Mouse (Mus musculus) midbrain, embryonic 16.5 days (tissue): ENCODE data around the gene Gm11938. TPM values are rescaled to one million over a fixed set of nuclear protein-coding genes. Genes with fewer than 3 reads are reported as not detected.
"Not testable (repeated sequence)": the region's sequence is repeated elsewhere in the genome, so short reads cannot be mapped to it uniquely, and the experiment has no call there.

Source experiments
- ATAC-seq: fragments of 200-750 bp; cut with Nextera tagmentation; 2 replicates; pipeline ENCODE4 v1.8.0; 2017; ENCODE audit warnings: moderate TSS enrichment
- H3K27ac ChIP-seq: fragments of 300-500 bp; sonication (generic); 2 replicates; pipeline ENCODE4 v1.5.1; 2014; ENCODE audit warnings: mild to moderate bottlenecking, low read length, mixed read lengths
- H3K27me3 ChIP-seq: fragments of 300-500 bp; sonication (generic); 2 replicates; pipeline ENCODE4 v1.6.1; 2014; ENCODE audit warnings: low read depth, low read length, mixed read lengths; ENCODE audit not compliant: control insufficient read depth, insufficient read depth
- H3K36me3 ChIP-seq: fragments of 300-500 bp; sonication (generic); 2 replicates; pipeline ENCODE4 v1.6.1; 2014; ENCODE audit warnings: mild to moderate bottlenecking, low read length, moderate library complexity, mixed read lengths; ENCODE audit not compliant: control insufficient read depth, insufficient read depth
- H3K4me1 ChIP-seq: fragments of 300-500 bp; sonication (generic); 2 replicates; pipeline ENCODE4 v1.6.1; 2014; ENCODE audit warnings: mild to moderate bottlenecking, low read length, mixed read lengths; ENCODE audit not compliant: control insufficient read depth, insufficient read depth
- H3K4me2 ChIP-seq: fragments of 300-500 bp; sonication (generic); 2 replicates; pipeline ENCODE4 v1.6.1; 2014; ENCODE audit warnings: mild to moderate bottlenecking, low read length, mixed read lengths
- H3K4me3 ChIP-seq: fragments of 300-500 bp; sonication (generic); 2 replicates; pipeline ENCODE4 v1.5.1; 2014; ENCODE audit warnings: low read depth, mild to moderate bottlenecking, low read length, moderate library complexity, mixed read lengths
- H3K9ac ChIP-seq: fragments of 300-500 bp; sonication (generic); 2 replicates; pipeline ENCODE4 v1.6.1; 2014; ENCODE audit warnings: low read depth, low read length, mixed read lengths
- H3K9me3 ChIP-seq: fragments of 300-500 bp; sonication (generic); replicated peaks from 2 replicates; pipeline ENCODE4 v1.6.1; 2014; ENCODE audit warnings: mild to moderate bottlenecking, low read length, mixed read lengths; ENCODE audit not compliant: control insufficient read depth, poor library complexity, severe bottlenecking
- WGBS: fragments of 180-500 bp; shearing (Covaris S2); extraction: QIAGEN DNeasy Blood & Tissue Kit; methylation state at CpG from one replicate; pipeline ENCODE4 v1.1.7; 2014; 5-methylcytosine and 5-hydroxymethylcytosine counted together
- polyA plus RNA-seq: library from polyadenylated mRNA; unstranded; fragments of >200 nt; fragmentation: Nextera tagmentation; extraction: Ambion mirVana; gene quantifications from 2 replicates; pipeline ENCODE4 v1.2.1, GENCODE M21; 2015

Gm11938 gene
- polyA plus RNA-seq, 1 experiment from 2014 or later = not detected

- no peak overlapping the region for H3K4me3 ChIP-seq
- H3K9ac ChIP-seq = no peak overlapping the region
- H3K4me2 ChIP-seq = no peak overlapping the region
- ATAC-seq = no peak
- no peak overlapping the region for H3K27ac ChIP-seq
- H3K27me3 ChIP-seq = no peaks in the 10 kb centered on the region
- H3K4me1 ChIP-seq = no peaks in the 10 kb centered on the region
- H3K9me3 ChIP-seq = no peaks in the 10 kb centered on the region
- H3K36me3 ChIP-seq = no peaks in the 10 kb centered on the region
- WGBS = 79% methylated on average over 3 of the region's 3 CpGs
These were observed 27.8 kb upstream of the Gm11938 start for GRCm38 (mm10) chr11:99630890-99631289.

GRCm38 (mm10) chr11:99628138-99628537 lies 25.0 kb upstream of the Gm11938 start, which contains the start of gene Krtap4-1:
Gene Krtap4-1, minus strand, starts transcription at chr11:99628238.
- ATAC-seq = no peak
- WGBS = 80% methylated on average over 4 of the region's 4 CpGs
- no peak within 1 kb of the TSS for H3K27ac ChIP-seq
- H3K4me1 ChIP-seq = no peaks in the 10 kb centered on the region
- H3K27me3 ChIP-seq = no peaks in the 10 kb centered on the region
- no peaks in the 10 kb centered on the region for H3K36me3 ChIP-seq
- no peak within 1 kb of the TSS for H3K9ac ChIP-seq
- no peaks in the 10 kb centered on the region for H3K9me3 ChIP-seq
- H3K4me3 ChIP-seq = no peak within 1 kb of the TSS
- no peak within 1 kb of the TSS for H3K4me2 ChIP-seq

DNA sequence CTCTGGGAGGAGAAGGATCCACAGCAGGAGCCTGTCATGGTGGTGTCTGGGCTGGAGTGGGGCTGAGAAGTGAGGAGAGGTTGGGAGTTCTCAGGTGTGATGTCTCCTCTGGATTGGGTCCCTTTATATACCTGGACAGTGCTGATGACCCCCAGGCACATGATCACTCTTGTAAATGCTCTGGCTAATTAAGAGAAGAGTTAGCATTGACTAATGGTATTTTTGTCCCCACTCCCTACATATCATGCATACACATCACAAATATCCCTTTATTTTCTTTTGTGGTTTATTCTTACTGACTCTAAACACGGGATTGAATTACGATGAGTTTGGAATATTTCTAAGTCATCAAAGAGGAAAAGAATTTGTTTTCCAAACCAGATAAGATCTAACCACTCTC lies 17.2 kb upstream of the Gm11938 start, which contains the start of gene Gm11562:
TSS of gene Gm11562 (minus strand) at position 101 of the 400 bp plus-strand sequence.
- 94% methylated on average over 2 of the region's 2 CpGs for WGBS

GRCm38 (mm10) chr11:99614796-99615363 lies 11.8 kb upstream of the Gm11938 start, which contains the start of gene Krtap2-4:
Gene Krtap2-4, minus strand, starts transcription at chr11:99614846.
- no peak within 1 kb of the TSS for H3K4me3 ChIP-seq
- no peak within 1 kb of the TSS for H3K9ac ChIP-seq
- no peaks in the 10 kb centered on the region for H3K36me3 ChIP-seq
- no peak within 1 kb of the TSS for H3K27ac ChIP-seq
- H3K4me1 ChIP-seq = no peaks in the 10 kb centered on the region
- no peak for ATAC-seq
- 73% methylated on average over 3 of the region's 3 CpGs for WGBS
- H3K9me3 ChIP-seq = no peaks in the 10 kb centered on the region
- no peaks in the 10 kb centered on the region for H3K27me3 ChIP-seq
- no peak within 1 kb of the TSS for H3K4me2 ChIP-seq

More for the DNA sequence above, 17.2 kb upstream of the Gm11938 start, which contains the start of gene Gm11562:
- no peaks in the 10 kb centered on the region for H3K36me3 ChIP-seq
- no peaks in the 10 kb centered on the region for H3K27me3 ChIP-seq
- no peaks in the 10 kb centered on the region for H3K9me3 ChIP-seq
- no peak within 1 kb of the TSS for H3K27ac ChIP-seq
- no peak for ATAC-seq
- no peak within 1 kb of the TSS for H3K4me2 ChIP-seq
- no peaks in the 10 kb centered on the region for H3K4me1 ChIP-seq
- no peak within 1 kb of the TSS for H3K4me3 ChIP-seq
- no peak within 1 kb of the TSS for H3K9ac ChIP-seq

DNA sequence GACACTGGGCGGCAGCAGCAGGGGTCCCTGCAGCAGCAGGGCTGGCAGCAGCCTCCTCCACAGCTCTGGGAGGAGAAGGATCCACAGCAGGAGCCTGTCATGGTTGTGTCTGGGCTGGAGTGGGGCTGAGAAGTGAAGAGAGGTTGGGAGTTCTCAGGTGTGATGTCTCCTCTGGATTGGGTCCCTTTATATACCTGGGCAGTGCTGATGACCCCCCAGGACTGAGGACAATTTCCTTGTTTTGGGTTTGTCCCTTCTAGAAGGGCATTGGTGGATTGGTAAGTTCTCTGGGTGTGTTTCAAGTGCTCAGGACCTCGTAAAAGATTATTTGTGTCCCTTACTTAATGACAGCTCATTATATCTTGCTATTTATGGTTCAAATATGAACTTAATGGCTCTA lies 7.0 kb upstream of the Gm11938 start, which contains the start of gene Gm11937:
TSS of gene Gm11937 (minus strand) at position 101 of the 400 bp plus-strand sequence.
- H3K4me1 ChIP-seq, ATAC-seq, H3K9me3 ChIP-seq, H3K27me3 ChIP-seq, H3K27ac ChIP-seq, H3K9ac ChIP-seq, H3K4me3 ChIP-seq, H3K36me3 ChIP-seq, H3K4me2 ChIP-seq: not testable (repeated sequence)
- 77% methylated on average over 1 of the region's 2 CpGs for WGBS

DNA sequence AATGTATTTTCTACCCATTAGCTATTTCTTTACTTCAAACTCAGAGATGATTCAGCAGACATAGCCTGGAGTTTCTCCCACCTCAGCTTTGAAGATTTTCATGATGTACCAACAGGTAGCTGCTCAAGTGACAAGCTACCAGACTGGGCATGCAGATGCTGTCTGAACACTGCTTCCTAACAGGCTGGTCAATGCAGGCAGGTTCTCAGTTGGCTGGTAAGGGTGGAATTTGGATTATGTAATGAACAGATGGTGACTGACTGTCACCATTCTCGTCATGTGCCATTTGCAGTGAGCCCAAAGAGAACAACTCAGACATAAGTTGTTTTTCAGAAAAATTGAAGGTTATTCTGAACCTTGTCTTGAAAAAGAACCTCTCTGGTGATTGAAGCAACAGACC lies 6.0 kb upstream of the Gm11938 start:
- no peaks in the 10 kb centered on the region for H3K27me3 ChIP-seq
- no peak overlapping the region for H3K4me2 ChIP-seq
- whole genome bisulfite sequencing = 75% methylated on average over 1 of the region's 1 CpGs
- H3K4me3 ChIP-seq = no peak overlapping the region
- H3K27ac ChIP-seq = no peak overlapping the region
- H3K4me1 ChIP-seq = no peaks in the 10 kb centered on the region
- no peaks in the 10 kb centered on the region for H3K36me3 ChIP-seq
- ATAC-seq = no peak
- no peak overlapping the region for H3K9ac ChIP-seq
- no peaks in the 10 kb centered on the region for H3K9me3 ChIP-seq

GRCm38 (mm10) chr11:99597742-99598141 lies 5.4 kb downstream of the Gm11938 start, which contains the start of gene Krtap9-3:
Gene Krtap9-3, minus strand, starts transcription at chr11:99598105.
- H3K9ac ChIP-seq, H3K27ac ChIP-seq, ATAC-seq, H3K4me2 ChIP-seq, H3K4me3 ChIP-seq, H3K9me3 ChIP-seq, H3K36me3 ChIP-seq, H3K27me3 ChIP-seq, H3K4me1 ChIP-seq: not testable (repeated sequence)
- WGBS = 76% methylated on average over 6 of the region's 6 CpGs

DNA sequence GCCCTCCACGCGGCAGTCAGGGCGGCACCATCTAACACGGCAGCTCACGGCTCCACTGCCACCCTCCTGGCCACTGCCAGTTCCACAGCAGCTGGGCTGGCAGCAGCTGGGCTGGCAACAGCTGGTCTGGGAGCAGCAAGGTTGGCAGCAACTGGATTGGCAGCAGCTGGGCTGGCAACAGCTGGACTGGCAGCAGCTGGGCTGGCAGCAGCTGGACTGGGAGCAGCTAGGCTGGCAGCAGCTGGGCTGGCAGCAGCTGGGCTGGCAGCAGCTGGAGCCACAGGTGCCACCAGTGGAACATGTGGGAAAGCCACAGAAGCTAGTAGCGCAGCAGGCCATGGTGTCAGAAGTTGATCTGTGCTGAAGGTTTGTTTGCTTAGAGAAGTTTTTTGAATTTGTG lies 12.1 kb downstream of the Gm11938 start, which contains the start of gene Krtap1-3:
TSS of gene Krtap1-3 (minus strand) at position 359 of the 400 bp plus-strand sequence.
- Histone ChIP-seq H3K9ac (no peak within 1 kb of the TSS), H3K27ac (no peak within 1 kb of the TSS), H3K27me3 (no peaks in the 10 kb centered on the region), H3K9me3 (no peaks in the 10 kb centered on the region), H3K4me1 (no peaks in the 10 kb centered on the region), H3K4me2 (no peak within 1 kb of the TSS), H3K36me3 (no peaks in the 10 kb centered on the region), H3K4me3 (no peak within 1 kb of the TSS)
- WGBS = 92% methylated on average over 6 of the region's 6 CpGs
- no peak for ATAC-seq

GRCm38 (mm10) chr11:99585096-99585495 lies 18.0 kb downstream of the Gm11938 start:
- H3K27ac ChIP-seq = no peak overlapping the region
- H3K4me3 ChIP-seq = no peak overlapping the region
- no peaks in the 10 kb centered on the region for H3K4me1 ChIP-seq
- 90% methylated on average over 7 of the region's 7 CpGs for WGBS
- H3K9ac ChIP-seq = no peak overlapping the region
- no peaks in the 10 kb centered on the region for H3K36me3 ChIP-seq
- no peaks in the 10 kb centered on the region for H3K27me3 ChIP-seq
- no peaks in the 10 kb centered on the region for H3K9me3 ChIP-seq
- no peak for ATAC-seq
- no peak overlapping the region for H3K4me2 ChIP-seq
